Mouse (Mus musculus) large intestine, adult 2 months (tissue): Measurements from ENCODE around the gene Acta1. TPM values are rescaled to one million over a fixed set of nuclear protein-coding genes. Genes with fewer than 3 reads are reported as not detected.
A peak's percentile ranks its signal among the peaks of the same experiment; 100 is the strongest.

Experiments used
- DNase-seq: peaks from one replicate; pipeline ENCODE4 v3.0.0-alpha.2; 2012; ENCODE audit warnings: low read depth, low spot score
- WGBS: fragments of 180-500 bp; shearing (Covaris S2); methylation state at CpG from one replicate; pipeline ENCODE4 v1.1.7; 2018; 5-methylcytosine and 5-hydroxymethylcytosine counted together
- polyA plus RNA-seq: library from polyadenylated mRNA; depleted of rRNA; stranded (reverse); fragments of >200 nt; gene quantifications from 2 replicates; pipeline ENCODE4 v1.2.3, GENCODE M21; 2012

Acta1 gene
- polyA plus RNA-seq, 1 experiment = 32.6 TPM

- 91% methylated on average over 4 of the region's 4 CpGs for WGBS
Observed at GRCm38 (mm10) chr8:123887163-123887562, 7.4 kb downstream of the Acta1 start.

GRCm38 (mm10) chr8:123884721-123885565 is 9.6 kb downstream of the Acta1 start:
- WGBS = 11% methylated on average over 13 of the region's 14 CpGs
- no peak for DNase-seq

More at GRCm38 (mm10) chr8:123887163-123887562, 7.4 kb downstream of the Acta1 start:
- DNase-seq = no peak

- DNase-seq = no peak
- WGBS = 79% methylated on average over 4 of the region's 4 CpGs
Observed at GRCm38 (mm10) chr8:123883094-123883493, 11.5 kb downstream of the Acta1 start.

GRCm38 (mm10) chr8:123882412-123882811 is 12.1 kb downstream of the Acta1 start:
- WGBS = 70% methylated on average over 2 of the region's 2 CpGs
- no peak for DNase-seq

- 24% methylated on average over 4 of the region's 4 CpGs for WGBS
- DNase-seq = no peak
Observed at GRCm38 (mm10) chr8:123880821-123881350, 13.7 kb downstream of the Acta1 start.

- no peak for DNase-seq
- WGBS = 59% methylated on average over 10 of the region's 10 CpGs
Observed at GRCm38 (mm10) chr8:123880271-123880670, 14.3 kb downstream of the Acta1 start.

- 40% methylated on average over 2 of the region's 2 CpGs for WGBS
- no peak for DNase-seq
Observed at GRCm38 (mm10) chr8:123877865-123878264, 16.7 kb downstream of the Acta1 start.

GRCm38 (mm10) chr8:123874324-123874723 is 20.2 kb downstream of the Acta1 start:
- DNase-seq = no peak
- 80% methylated on average over 11 of the region's 11 CpGs for WGBS

- no peak for DNase-seq
- 76% methylated on average over 6 of the region's 6 CpGs for WGBS
Observed at GRCm38 (mm10) chr8:123873364-123873763, 21.2 kb downstream of the Acta1 start.

GRCm38 (mm10) chr8:123872048-123872447 is 22.5 kb downstream of the Acta1 start:
- WGBS = 71% methylated on average over 9 of the region's 9 CpGs
- no peak for DNase-seq

GRCm38 (mm10) chr8:123866971-123867370 is 27.6 kb downstream of the Acta1 start:
- no peak for DNase-seq
- 39% methylated on average over 5 of the region's 5 CpGs for WGBS

GRCm38 (mm10) chr8:123865786-123866185 is 28.8 kb downstream of the Acta1 start:
- DNase-seq = no peak
- 53% methylated on average over 7 of the region's 7 CpGs for WGBS

GRCm38 (mm10) chr8:123860386-123860785 is 34.2 kb downstream of the Acta1 start:
- WGBS = 64% methylated on average over 4 of the region's 4 CpGs

GRCm38 (mm10) chr8:123859648-123860259 is 34.8 kb downstream of the Acta1 start, which contains the start of gene Ccsap:
Gene Ccsap, minus strand, starts transcription at chr8:123860209.
- 1% methylated on average over 48 of the region's 48 CpGs for WGBS
- DNase-seq = no peak

More at GRCm38 (mm10) chr8:123860386-123860785, 34.2 kb downstream of the Acta1 start:
- DNase-seq = no peak

- WGBS = under 1% methylated on average over 78 of the region's 79 CpGs
- peak; percentile 80 for DNase-seq
Observed at GRCm38 (mm10) chr8:123858941-123859647, 35.5 kb downstream of the Acta1 start.

- DNase-seq = no peak
- 2% methylated on average over 17 of the region's 17 CpGs for WGBS
Observed at GRCm38 (mm10) chr8:123858574-123858940, 36.0 kb downstream of the Acta1 start.

GRCm38 (mm10) chr8:123857361-123857760 is 37.2 kb downstream of the Acta1 start:
- DNase-seq = no peak
- 84% methylated on average over 3 of the region's 3 CpGs for WGBS

- no peak for DNase-seq
- 79% methylated on average over 9 of the region's 9 CpGs for WGBS
Observed at GRCm38 (mm10) chr8:123854733-123855475, 39.6 kb downstream of the Acta1 start.

GRCm38 (mm10) chr8:123854252-123854651 is 40.3 kb downstream of the Acta1 start:
- WGBS = 87% methylated on average over 1 of the region's 1 CpGs
- DNase-seq = no peak
